Mouse (Mus musculus) cortical plate, adult 2 months (tissue): ENCODE measurements around the gene Bhlha15.

ENCODE experiments used
- CTCF ChIP-seq: fragments of 200-500 bp; IDR thresholded peaks from 2 replicates; pipeline ENCODE4 v1.5.1; 2011; ENCODE audit warnings: mild to moderate bottlenecking, control low read depth, low read length; ENCODE audit not compliant: insufficient read depth; ENCODE audit errors: extremely low read depth
- POLR2A ChIP-seq: fragments of 200-500 bp; IDR thresholded peaks from 2 replicates; pipeline ENCODE4 v1.6.1; 2011; ENCODE audit warnings: mild to moderate bottlenecking, low read length, control low read depth; ENCODE audit not compliant: insufficient read depth; ENCODE audit errors: extremely low read depth

DNA sequence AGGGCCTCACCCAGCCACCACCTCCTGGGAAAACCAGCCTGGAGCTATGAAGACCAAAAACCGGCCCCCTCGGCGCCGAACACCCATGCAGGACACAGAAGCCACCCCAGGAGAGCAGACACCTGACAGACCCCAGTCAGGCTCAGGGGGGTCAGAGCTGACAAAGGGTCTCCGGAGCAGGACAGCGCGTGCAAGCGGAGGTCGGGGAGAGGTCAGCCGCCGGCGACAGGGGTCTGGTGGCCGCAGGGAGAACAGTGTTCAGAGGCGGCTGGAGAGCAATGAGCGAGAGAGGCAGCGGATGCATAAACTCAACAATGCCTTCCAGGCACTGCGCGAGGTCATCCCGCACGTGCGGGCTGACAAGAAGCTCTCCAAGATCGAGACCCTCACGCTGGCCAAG lies 940 bp downstream of the Bhlha15 start:
- TF ChIP-seq POLR2A (no peak), CTCF (no peak)
